Comparison of ENCODE assay signal across 37 mouse cellular contexts in genomic region chr1:40061359-40061758, GRCm38 (mm10). TPM values are rescaled to one million over a fixed set of nuclear protein-coding genes. Genes with fewer than 3 reads are reported as not detected.
DNase-seq lines count a peak whose midpoint lies in the region; ATAC-seq lines count a peak whose summit lies in the region.
"Had no signal": no experiment of that assay in that cellular context is flagged by ENCODE, and none has a peak within 500 bp of the region (broad histone marks: within the 10 kb centered on the region; RNA-seq: fewer than 3 reads in every experiment).

No protein-coding gene starts in this region.

- no peak overlapping the region for H3K4me2 ChIP-seq in embryonic facial prominence, embryonic 14.5 days (ENCODE audit: low read depth, low read length)
- no peak overlapping the region for H3K4me2 ChIP-seq in heart, embryonic 11.5 days
- no peak overlapping the region for H3K4me2 ChIP-seq in liver, embryonic 12.5 days
- H3K4me2 ChIP-seq: embryonic facial prominence, embryonic 13.5 days; kidney, embryonic 15.5 days; limb, embryonic 13.5 days; liver, embryonic 13.5 days; midbrain, embryonic 15.5 days; neural tube, embryonic 15.5 days; stomach, embryonic 15.5 days had no signal

- no peaks in the 10 kb centered on the region for H3K9me3 ChIP-seq in embryonic facial prominence, embryonic 14.5 days (ENCODE audit: control insufficient read depth, low read length)
- H3K9me3 ChIP-seq in embryonic facial prominence, embryonic 10.5 days, result no peaks in the 10 kb centered on the region
- H3K9me3 ChIP-seq in heart, embryonic 11.5 days (replicated peaks; ENCODE audit: control insufficient read depth, low read length), result no peaks in the 10 kb centered on the region
- H3K9me3 ChIP-seq in liver, embryonic 12.5 days (replicated peaks), result no peaks in the 10 kb centered on the region
- H3K9me3 ChIP-seq: embryonic facial prominence, embryonic 13.5 days; G1E; kidney, embryonic 15.5 days; limb, embryonic 13.5 days; liver, embryonic 13.5 days; midbrain, embryonic 15.5 days; neural tube, embryonic 15.5 days; stomach, embryonic 15.5 days had no signal

- no peaks in the 10 kb centered on the region for H3K27me3 ChIP-seq in embryonic facial prominence, embryonic 14.5 days (replicated peaks; ENCODE audit: control insufficient read depth, insufficient read depth, low read length)
- H3K27me3 ChIP-seq in embryonic facial prominence, embryonic 10.5 days (replicated peaks; ENCODE audit: low read depth, poor library complexity, severe bottlenecking), result no peaks in the 10 kb centered on the region
- H3K27me3 ChIP-seq in heart, embryonic 11.5 days (ENCODE audit: control insufficient read depth, insufficient read depth, low read length), result no peaks in the 10 kb centered on the region
- no peaks in the 10 kb centered on the region for H3K27me3 ChIP-seq in liver, embryonic 12.5 days (replicated peaks)
- H3K27me3 ChIP-seq: embryonic facial prominence, embryonic 13.5 days; kidney, embryonic 15.5 days; liver, embryonic 13.5 days; midbrain, embryonic 15.5 days; neural tube, embryonic 15.5 days; stomach, embryonic 15.5 days had no signal

- intact Hi-C loops in heart, postnatal 25 days (cut with DNase I), result no loop called here

- no peaks in the 10 kb centered on the region for H3K36me3 ChIP-seq in embryonic facial prominence, embryonic 14.5 days (ENCODE audit: control insufficient read depth, insufficient read depth, low read length)
- H3K36me3 ChIP-seq in embryonic facial prominence, embryonic 10.5 days (replicated peaks), result no peaks in the 10 kb centered on the region
- no peaks in the 10 kb centered on the region for H3K36me3 ChIP-seq in heart, embryonic 11.5 days (ENCODE audit: control insufficient read depth, insufficient read depth, low read length)
- no peaks in the 10 kb centered on the region for H3K36me3 ChIP-seq in liver, embryonic 12.5 days
- H3K36me3 ChIP-seq: embryonic facial prominence, embryonic 13.5 days; G1E; kidney, embryonic 15.5 days; limb, embryonic 13.5 days; liver, embryonic 13.5 days; midbrain, embryonic 15.5 days; neural tube, embryonic 15.5 days; stomach, embryonic 15.5 days had no signal

- WGBS in embryonic facial prominence, embryonic 14.5 days, result 72% methylated on average over 9 of the region's 9 CpGs
- whole genome bisulfite sequencing in embryonic facial prominence, embryonic 10.5 days, result 85% methylated on average over 9 of the region's 9 CpGs
- 77% methylated on average over 9 of the region's 9 CpGs for WGBS in heart, embryonic 11.5 days (ENCODE audit: insufficient replicate concordance)
- WGBS in liver, embryonic 12.5 days (ENCODE audit: insufficient replicate concordance), result 72% methylated on average over 9 of the region's 9 CpGs

- no peaks in the 10 kb centered on the region for H3K4me1 ChIP-seq in embryonic facial prominence, embryonic 14.5 days (ENCODE audit: control insufficient read depth, insufficient read depth, low read length)
- H3K4me1 ChIP-seq in embryonic facial prominence, embryonic 10.5 days, result peaks cover 15% of the 10 kb centered on the region
- no peaks in the 10 kb centered on the region; the same call in 1 of the 2 replicates for H3K4me1 ChIP-seq in heart, embryonic 11.5 days (ENCODE audit: control insufficient read depth, insufficient read depth, low read length)
- peaks cover 10% of the 10 kb centered on the region; the same call in 1 of the 2 replicates for H3K4me1 ChIP-seq in liver, embryonic 12.5 days
- H3K4me1 ChIP-seq: kidney, embryonic 15.5 days; limb, embryonic 13.5 days; liver, embryonic 13.5 days; midbrain, embryonic 15.5 days had no signal

- no peak overlapping the region for H3K4me3 ChIP-seq in embryonic facial prominence, embryonic 14.5 days (ENCODE audit: low read depth, low read length)
- H3K4me3 ChIP-seq in embryonic facial prominence, embryonic 10.5 days, result no peak overlapping the region
- H3K4me3 ChIP-seq in heart, embryonic 11.5 days (ENCODE audit: low read depth, low read length), result no peak overlapping the region
- H3K4me3 ChIP-seq in liver, embryonic 12.5 days, result no peak overlapping the region
- H3K4me3 ChIP-seq: embryonic facial prominence, embryonic 13.5 days; erythroblast, embryonic 14.5 days; kidney, embryonic 15.5 days; layer of hippocampus, adult 2 months; left cerebral cortex, adult 2 months; limb, embryonic 13.5 days; liver, embryonic 13.5 days; midbrain, embryonic 15.5 days; neural tube, embryonic 15.5 days; stomach, embryonic 15.5 days had no signal

- no peak for ATAC-seq in embryonic facial prominence, embryonic 14.5 days (ENCODE audit: low read depth)
- no peak for ATAC-seq in heart, embryonic 11.5 days (replicated peaks; ENCODE audit: insufficient number of reproducible peaks, low FRiP score, low TSS enrichment)
- no peak for ATAC-seq in liver, embryonic 12.5 days
- ATAC-seq: forebrain, embryonic 16.5 days; hindbrain, postnatal 0 days; lung, postnatal 0 days; midbrain, embryonic 15.5 days; Patski had no signal

- no peak overlapping the region for H3K9ac ChIP-seq in embryonic facial prominence, embryonic 14.5 days (ENCODE audit: low read depth, low read length)
- H3K9ac ChIP-seq in heart, embryonic 11.5 days (ENCODE audit: low read depth, low read length), result no peak overlapping the region
- H3K9ac ChIP-seq in liver, embryonic 12.5 days, result no peak overlapping the region
- H3K9ac ChIP-seq: embryonic facial prominence, embryonic 13.5 days; kidney, embryonic 15.5 days; limb, embryonic 13.5 days; liver, embryonic 13.5 days; midbrain, embryonic 15.5 days; neural tube, embryonic 15.5 days; stomach, embryonic 15.5 days had no signal

- no peak overlapping the region for H3K27ac ChIP-seq in embryonic facial prominence, embryonic 14.5 days (replicated peaks; ENCODE audit: low read depth, low read length)
- no peak overlapping the region for H3K27ac ChIP-seq in embryonic facial prominence, embryonic 10.5 days (replicated peaks)
- H3K27ac ChIP-seq in heart, embryonic 11.5 days (ENCODE audit: low read depth, low read length), result no peak overlapping the region
- H3K27ac ChIP-seq in liver, embryonic 12.5 days, result no peak overlapping the region
- H3K27ac ChIP-seq: embryonic facial prominence, embryonic 13.5 days; hindbrain, postnatal 0 days; kidney, embryonic 15.5 days; layer of hippocampus, adult 2 months; left cerebral cortex, adult 2 months; limb, embryonic 13.5 days; liver, embryonic 13.5 days; macrophage; midbrain, embryonic 15.5 days; neural tube, embryonic 15.5 days; stomach, embryonic 15.5 days had no signal

- DNase-seq in embryonic facial prominence, embryonic 14.5 days (ENCODE audit: low spot score), result peak; percentile 24
- DNase-seq in embryonic facial prominence, embryonic 10.5 days (ENCODE audit: low spot score), result no peak
- peak; percentile 31 to 54 for DNase-seq in heart, adult 18-20 months
- DNase-seq in A20 (ENCODE audit: low read depth, low spot score), result peak; percentile 57
- DNase-seq in heart, postnatal 25 days (ENCODE audit: low spot score), result peak; percentile 10
- DNase-seq in right cerebral cortex, postnatal 4 days, result no peak
- DNase-seq: adrenal gland, postnatal 14 days; cerebellum, adult 11-12 months; cerebellum, adult 9-11 months; embryo, embryonic 11 days; kidney, adult 11 months; kidney, postnatal 36 days; liver, embryonic 13.5 days; lung, adult 18-20 months; retina, postnatal 1 day; right cerebral cortex, postnatal 14 days; thymus, adult 18-20 months; thymus, postnatal 25 days had no signal

RNA-seq across cellular contexts. Expression of gene Il1r2, which starts 12.5 kb away (rescaled TPM):
- 0.54 and 0.81 TPM in 2 replicates for polyA plus RNA-seq in embryonic facial prominence, embryonic 14.5 days (2014; fragmentation: Nextera tagmentation; extraction: Ambion mirVana)
- 0.20 and 0.31 TPM in 2 replicates for polyA plus RNA-seq in embryonic facial prominence, embryonic 10.5 days (2016; fragmentation: Nextera tagmentation; extraction: Ambion mirVana)
- total RNA-seq in heart, adult 18-20 months (2021), result not detected
- 0.14 and 0.97 TPM in 2 replicates for polyA plus RNA-seq in heart, embryonic 11.5 days (2014; fragmentation: Nextera tagmentation; extraction: Ambion mirVana)
- total RNA-seq in heart, postnatal 25 days (2021), result not detected
- polyA plus RNA-seq in liver, embryonic 12.5 days (2016; fragmentation: Nextera tagmentation; extraction: Ambion mirVana), result 0.31 and 0.48 TPM in 2 replicates
- total RNA-seq: layer of hippocampus, adult 2 months; left cerebral cortex, adult 2 months; left cerebral cortex, postnatal 25 days had no signal
- polyA plus RNA-seq: erythroblast, embryonic 14.5 days; G1E; hindbrain, embryonic 11.5 days had no signal

Comparison
In these comparisons a context has a peak if more than half of its experiments do, and no peak if none do; other contexts are left out.
1. DNase-seq: peak in embryonic facial prominence, embryonic 14.5 days (single experiment), heart, adult 18-20 months (2 of 2), A20 (single experiment) and heart, postnatal 25 days (single experiment); none in embryonic facial prominence, embryonic 10.5 days (single experiment) and right cerebral cortex, postnatal 4 days (single experiment).